Mouse (Mus musculus): ENCODE measurements around the gene Hs3st5.
"Not testable (repeated sequence)": the region's sequence is repeated elsewhere in the genome, so short reads cannot be mapped to it uniquely, and the experiment has no call there.

Hs3st5 gene

GRCm38 (mm10) chr10:36558736-36559135 is 52.1 kb downstream of the Hs3st5 start:
- no peak for DNase-seq

GRCm38 (mm10) chr10:36567258-36567657 is 60.6 kb downstream of the Hs3st5 start:
- DNase-seq: no peak

- DNase-seq: no peak
These were observed 65.9 kb downstream of the Hs3st5 start for GRCm38 (mm10) chr10:36572540-36572939.

- DNase-seq: no peak
These were observed 71.9 kb downstream of the Hs3st5 start for GRCm38 (mm10) chr10:36578375-36579145.

GRCm38 (mm10) chr10:36610400-36610799 is 103.8 kb downstream of the Hs3st5 start:
- DNase-seq: no peak

- DNase-seq: not testable (repeated sequence)
These were observed 104.8 kb downstream of the Hs3st5 start for GRCm38 (mm10) chr10:36611415-36611814.

- no peak for DNase-seq
These were observed 116.4 kb downstream of the Hs3st5 start for GRCm38 (mm10) chr10:36623037-36623436.

- DNase-seq: no peak
These were observed 121.3 kb downstream of the Hs3st5 start for GRCm38 (mm10) chr10:36627952-36628351.

GRCm38 (mm10) chr10:36631746-36632145 is 125.1 kb downstream of the Hs3st5 start:
- no peak for DNase-seq

- DNase-seq: no peak
These were observed 144.0 kb downstream of the Hs3st5 start for GRCm38 (mm10) chr10:36650653-36651052.

- DNase-seq: no peak
These were observed 207.4 kb downstream of the Hs3st5 start for GRCm38 (mm10) chr10:36713974-36714373.

GRCm38 (mm10) chr10:36726239-36726638 is 219.6 kb downstream of the Hs3st5 start:
- DNase-seq: no peak

GRCm38 (mm10) chr10:36729361-36730098 is 222.9 kb downstream of the Hs3st5 start:
- peak; percentile 18 for DNase-seq

GRCm38 (mm10) chr10:36739375-36739774 is 232.8 kb downstream of the Hs3st5 start:
- no peak for DNase-seq

GRCm38 (mm10) chr10:36750021-36750420 is 243.4 kb downstream of the Hs3st5 start:
- no peak for DNase-seq

- no peak for DNase-seq
These were observed 247.9 kb downstream of the Hs3st5 start for GRCm38 (mm10) chr10:36754471-36754870.

- no peak for DNase-seq
These were observed 267.0 kb downstream of the Hs3st5 start for GRCm38 (mm10) chr10:36773595-36773994.

GRCm38 (mm10) chr10:36774898-36775297 is 268.3 kb downstream of the Hs3st5 start:
- DNase-seq: no peak

GRCm38 (mm10) chr10:36781641-36782040 is 275.0 kb downstream of the Hs3st5 start:
- no peak for DNase-seq

GRCm38 (mm10) chr10:36786970-36787369 is 280.4 kb downstream of the Hs3st5 start:
- DNase-seq: no peak

GRCm38 (mm10) chr10:36791771-36792170 is 285.2 kb downstream of the Hs3st5 start:
- DNase-seq: no peak

- DNase-seq: no peak
These were observed 288.7 kb downstream of the Hs3st5 start for GRCm38 (mm10) chr10:36795311-36795710.

GRCm38 (mm10) chr10:36800925-36801482 is 294.4 kb downstream of the Hs3st5 start:
- no peak for DNase-seq

- no peak for DNase-seq
These were observed 297.1 kb downstream of the Hs3st5 start for GRCm38 (mm10) chr10:36803705-36804104.

Measured in cerebellum, adult 9-11 months (tissue).